Mouse (Mus musculus) forebrain, postnatal 0 days (tissue): ENCODE measurements around the gene Mapk3. TPM values are rescaled to one million over a fixed set of nuclear protein-coding genes. Genes with fewer than 3 reads are reported as not detected.
A peak's percentile ranks its signal among the peaks of the same experiment; 100 is the strongest.

Experiments used
- ATAC-seq: fragments of 200-750 bp; cut with Nextera tagmentation; 2 replicates; pipeline ENCODE4 v1.8.0; 2017; ENCODE audit warnings: mild to moderate bottlenecking, moderate library complexity
- DNase-seq: peaks from one replicate; pipeline ENCODE4 v3.0.0-alpha.2; 2015
- H3K27ac ChIP-seq: fragments of 300-500 bp; sonication (generic); 2 replicates; pipeline ENCODE4 v1.5.1; 2014; ENCODE audit warnings: low read depth, mild to moderate bottlenecking, antibody characterized with exemption, low read length, moderate library complexity, mixed read lengths
- H3K27me3 ChIP-seq: fragments of 300-500 bp; sonication (generic); 2 replicates; pipeline ENCODE4 v1.6.1; 2014; ENCODE audit warnings: mild to moderate bottlenecking, low read length, mixed read lengths; ENCODE audit not compliant: insufficient read depth
- H3K36me3 ChIP-seq: fragments of 300-500 bp; sonication (generic); 2 replicates; pipeline ENCODE4 v1.6.1; 2014; ENCODE audit warnings: mild to moderate bottlenecking, moderate library complexity; ENCODE audit not compliant: insufficient read depth
- H3K4me1 ChIP-seq: fragments of 300-500 bp; sonication (generic); 2 replicates; pipeline ENCODE4 v1.6.1; 2014; ENCODE audit warnings: antibody characterized with exemption; ENCODE audit not compliant: insufficient read depth
- H3K4me2 ChIP-seq: fragments of 300-500 bp; sonication (generic); 2 replicates; pipeline ENCODE4 v1.6.1; 2014; ENCODE audit warnings: low read depth, mild to moderate bottlenecking, moderate library complexity
- H3K4me3 ChIP-seq: fragments of 300-500 bp; sonication (generic); 2 replicates; pipeline ENCODE4 v1.5.1; 2014; ENCODE audit warnings: low read depth, low read length, mixed read lengths
- H3K9ac ChIP-seq: fragments of 300-500 bp; sonication (generic); 2 replicates; pipeline ENCODE4 v1.6.1; 2014; ENCODE audit warnings: mild to moderate bottlenecking
- H3K9me3 ChIP-seq: fragments of 300-500 bp; sonication (generic); 2 replicates; pipeline ENCODE4 v1.6.1; 2016; ENCODE audit warnings: low read length
- CTCF ChIP-seq: sonication (generic); IDR thresholded peaks from 2 replicates; pipeline ENCODE4 v1.5.1; 2016; ENCODE audit warnings: antibody characterized with exemption, control low read depth, low read depth
- WGBS: fragments of 180-500 bp; shearing (Covaris S2); extraction: QIAGEN DNeasy Blood & Tissue Kit; methylation state at CpG from one replicate; pipeline ENCODE4 v1.1.7; 2014; 5-methylcytosine and 5-hydroxymethylcytosine counted together
- polyA plus RNA-seq: library from polyadenylated mRNA; unstranded; fragments of >200 nt; fragmentation: Nextera tagmentation; extraction: Ambion mirVana; gene quantifications from 2 replicates; pipeline ENCODE4 v1.2.1, GENCODE M21; 2015
- total RNA-seq: library from RNA; depleted of rRNA; stranded (reverse); fragments of >200 nt; gene quantifications from 2 replicates; pipeline ENCODE4 v1.2.3, GENCODE M21; 2014; rRNA removed

Mapk3 gene
- total and polyA plus RNA-seq, 2 experiments from 2014 or later: 131 to 133 TPM

GRCm38 (mm10) chr7:126808703-126809455 is 49.5 kb downstream of the Mapk3 start:
- H3K36me3 ChIP-seq: peaks cover 8% of the 10 kb centered on the region; the same call in 1 of the 2 replicates
- peak overlapping the region; percentile 64 for H3K27ac ChIP-seq
- under 1% methylated on average over 43 of the region's 43 CpGs for WGBS
- TF ChIP-seq CTCF: peak; percentile 14; the same call in 1 of the 2 replicates
- H3K9ac ChIP-seq: peak overlapping the region; percentile 70
- no peaks in the 10 kb centered on the region for H3K4me1 ChIP-seq
- DNase-seq (peak; percentile 91), ATAC-seq (peak; percentile 98)
- peak overlapping the region; percentile 59 for H3K4me2 ChIP-seq
- peak overlapping the region; percentile 59 for H3K4me3 ChIP-seq
- H3K9me3 ChIP-seq: no peaks in the 10 kb centered on the region
- no peaks in the 10 kb centered on the region for H3K27me3 ChIP-seq

- no peak overlapping the region for H3K4me3 ChIP-seq
- no peak for DNase-seq
- WGBS: 68% methylated on average over 5 of the region's 5 CpGs
Measured at GRCm38 (mm10) chr7:126809723-126810369, 50.4 kb downstream of the Mapk3 start.

More at GRCm38 (mm10) chr7:126809723-126810369, 50.4 kb downstream of the Mapk3 start:
- H3K4me2 ChIP-seq: peak overlapping the region; percentile 59
- TF ChIP-seq CTCF: no peak
- no peak overlapping the region for H3K9ac ChIP-seq
- no peak overlapping the region for H3K27ac ChIP-seq
- no peaks in the 10 kb centered on the region; the same call in 1 of the 2 replicates for H3K36me3 ChIP-seq
- no peaks in the 10 kb centered on the region for H3K27me3 ChIP-seq
- ATAC-seq: no peak
- no peaks in the 10 kb centered on the region for H3K9me3 ChIP-seq
- no peaks in the 10 kb centered on the region for H3K4me1 ChIP-seq

Other genes starting within 250 kb of the Mapk3 start
- gene Eif3c, start 193.2 kb upstream of the Mapk3 start, total RNA-seq: 113 and 137 TPM in 2 replicates
- 200 and 205 TPM in 2 replicates for gene Eif3c, start 193.2 kb upstream of the Mapk3 start, polyA plus RNA-seq
- gene Apobr, start 174.7 kb upstream of the Mapk3 start, total RNA-seq: 0.08 and 0.33 TPM in 2 replicates
- gene Apobr, start 174.7 kb upstream of the Mapk3 start, polyA plus RNA-seq: 0.16 and 0.39 TPM in 2 replicates
- 26.9 and 29.0 TPM in 2 replicates for gene Cln3, start 173.8 kb upstream of the Mapk3 start, total RNA-seq
- gene Cln3, start 173.8 kb upstream of the Mapk3 start, polyA plus RNA-seq: 22.1 and 23.8 TPM in 2 replicates
- not detected in 2 replicates for gene Il27, start 164.7 kb upstream of the Mapk3 start, total RNA-seq
- gene Il27, start 164.7 kb upstream of the Mapk3 start, polyA plus RNA-seq: not detected in 2 replicates
- 4.8 and 7.3 TPM in 2 replicates for gene Nupr1, start 128.7 kb upstream of the Mapk3 start, total RNA-seq
- 15.5 and 18.0 TPM in 2 replicates for gene Nupr1, start 128.7 kb upstream of the Mapk3 start, polyA plus RNA-seq
- 22.8 and 37.1 TPM in 2 replicates for gene Sgf29, start 110.3 kb upstream of the Mapk3 start, total RNA-seq
- gene Sgf29, start 110.3 kb upstream of the Mapk3 start, polyA plus RNA-seq: 59.6 and 62.3 TPM in 2 replicates
- 15.8 and 22.8 TPM in 2 replicates for gene Sult1a1, start 83.2 kb upstream of the Mapk3 start, total RNA-seq
- gene Sult1a1, start 83.2 kb upstream of the Mapk3 start, polyA plus RNA-seq: 15.4 and 16.0 TPM in 2 replicates
- gene Bola2, start 64.2 kb upstream of the Mapk3 start, total RNA-seq: 66.9 and 115 TPM in 2 replicates
- 139 and 205 TPM in 2 replicates for gene Bola2, start 64.2 kb upstream of the Mapk3 start, polyA plus RNA-seq
- gene Slx1b, start 63.8 kb upstream of the Mapk3 start, total RNA-seq: 15.8 and 17.9 TPM in 2 replicates
- 7.5 and 10.1 TPM in 2 replicates for gene Slx1b, start 63.8 kb upstream of the Mapk3 start, polyA plus RNA-seq
- 121 and 169 TPM in 2 replicates for gene Coro1a, start 51.8 kb upstream of the Mapk3 start, total RNA-seq
- 118 and 146 TPM in 2 replicates for gene Coro1a, start 51.8 kb upstream of the Mapk3 start, polyA plus RNA-seq
- 1.2 and 2.5 TPM in 2 replicates for gene Gdpd3, start 6.7 kb downstream of the Mapk3 start, total RNA-seq
- 0.93 and 0.97 TPM in 2 replicates for gene Gdpd3, start 6.7 kb downstream of the Mapk3 start, polyA plus RNA-seq
- gene Ypel3, start 17.4 kb downstream of the Mapk3 start, total RNA-seq: 162 and 237 TPM in 2 replicates
- gene Ypel3, start 17.4 kb downstream of the Mapk3 start, polyA plus RNA-seq: 223 and 250 TPM in 2 replicates
- gene Tbx6, start 21.9 kb downstream of the Mapk3 start, total RNA-seq: 0.31 and 0.38 TPM in 2 replicates
- gene Tbx6, start 21.9 kb downstream of the Mapk3 start, polyA plus RNA-seq: 0.10 and 0.11 TPM in 2 replicates
- gene Ppp4c, start 32.9 kb downstream of the Mapk3 start, total RNA-seq: 114 and 119 TPM in 2 replicates
- gene Ppp4c, start 32.9 kb downstream of the Mapk3 start, polyA plus RNA-seq: 161 and 172 TPM in 2 replicates
- gene Fam57b, start 38.1 kb downstream of the Mapk3 start, total RNA-seq: 33.2 and 34.4 TPM in 2 replicates
- 39.0 and 42.6 TPM in 2 replicates for gene Fam57b, start 38.1 kb downstream of the Mapk3 start, polyA plus RNA-seq
- gene 4930451I11Rik, start 72.0 kb downstream of the Mapk3 start, total RNA-seq: not detected in 2 replicates
- 0.62 TPM in 1 of 2 replicates, not detected in the other for gene 4930451I11Rik, start 72.0 kb downstream of the Mapk3 start, polyA plus RNA-seq
- 35.7 and 148 TPM in 2 replicates for gene Doc2a, start 87.8 kb downstream of the Mapk3 start, total RNA-seq
- 31.5 and 32.5 TPM in 2 replicates for gene Doc2a, start 87.8 kb downstream of the Mapk3 start, polyA plus RNA-seq
- gene Hirip3, start 102.4 kb downstream of the Mapk3 start, total RNA-seq: 11.7 and 21.3 TPM in 2 replicates
- 9.9 and 19.5 TPM in 2 replicates for gene Hirip3, start 102.4 kb downstream of the Mapk3 start, polyA plus RNA-seq
- 62.8 and 69.9 TPM in 2 replicates for gene Ino80e, start 102.8 kb downstream of the Mapk3 start, total RNA-seq
- 102 and 107 TPM in 2 replicates for gene Ino80e, start 102.8 kb downstream of the Mapk3 start, polyA plus RNA-seq
- 100 and 110 TPM in 2 replicates for gene Taok2, start 125.1 kb downstream of the Mapk3 start, total RNA-seq
- 30.5 and 42.6 TPM in 2 replicates for gene Taok2, start 125.1 kb downstream of the Mapk3 start, polyA plus RNA-seq
- gene Tmem219, start 163.3 kb downstream of the Mapk3 start, total RNA-seq: 22.8 and 23.8 TPM in 2 replicates
- gene Tmem219, start 163.3 kb downstream of the Mapk3 start, polyA plus RNA-seq: 44.7 and 45.4 TPM in 2 replicates
- gene Kctd13, start 169.3 kb downstream of the Mapk3 start, total RNA-seq: 140 and 142 TPM in 2 replicates
- gene Kctd13, start 169.3 kb downstream of the Mapk3 start, polyA plus RNA-seq: 218 and 222 TPM in 2 replicates
- 14.3 and 37.2 TPM in 2 replicates for gene Asphd1, start 190.0 kb downstream of the Mapk3 start, total RNA-seq
- 10.3 and 13.6 TPM in 2 replicates for gene Asphd1, start 190.0 kb downstream of the Mapk3 start, polyA plus RNA-seq
- 104 and 160 TPM in 2 replicates for gene Sez6l2, start 191.0 kb downstream of the Mapk3 start, total RNA-seq
- 38.3 and 45.3 TPM in 2 replicates for gene Sez6l2, start 191.0 kb downstream of the Mapk3 start, polyA plus RNA-seq
- gene Cdipt, start 216.3 kb downstream of the Mapk3 start, total RNA-seq: 120 and 158 TPM in 2 replicates
- gene Cdipt, start 216.3 kb downstream of the Mapk3 start, polyA plus RNA-seq: 134 and 137 TPM in 2 replicates
- not detected in 2 replicates for gene Cdiptos, start 216.5 kb downstream of the Mapk3 start, total RNA-seq
- gene Cdiptos, start 216.5 kb downstream of the Mapk3 start, polyA plus RNA-seq: 0.53 and 0.62 TPM in 2 replicates